Mouse (Mus musculus) cerebellum, postnatal 4 days (tissue): ENCODE measurements at regions not wholly inside any gene's neighbourhood (a gene's known extent, or its start where the extent isn't known, plus 50 kb on each side); places are given as distances from the start of the nearest gene placed in this dataset.

ENCODE experiments used
- DNase-seq, 2 experiments: peaks; one replicate each; pipeline ENCODE4 v3.0.0; 2022; ENCODE audit warnings: low spot score in 2 of 2, mixed read lengths in 1 of 2

DNA sequence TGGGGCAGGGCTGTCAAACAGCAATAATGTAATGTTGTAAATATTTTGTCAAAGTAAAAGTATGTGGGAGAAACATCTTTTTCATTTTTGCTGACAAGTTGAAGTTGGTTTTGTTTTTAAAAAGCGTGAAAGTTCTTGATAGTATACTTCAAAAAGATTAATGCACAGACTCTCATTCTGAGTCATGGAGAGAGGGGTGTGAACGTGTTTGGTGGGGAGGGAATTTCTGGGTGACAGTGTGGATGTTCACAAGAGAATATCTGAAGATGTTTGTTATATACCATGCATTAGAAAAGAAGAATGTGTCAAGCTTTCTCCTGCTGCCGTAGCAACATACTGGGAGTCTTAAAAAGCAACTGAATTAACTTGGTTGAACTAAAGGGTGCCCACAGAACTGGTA is 57.0 kb downstream of the Rps29 start:
- no peak for DNase-seq

DNA sequence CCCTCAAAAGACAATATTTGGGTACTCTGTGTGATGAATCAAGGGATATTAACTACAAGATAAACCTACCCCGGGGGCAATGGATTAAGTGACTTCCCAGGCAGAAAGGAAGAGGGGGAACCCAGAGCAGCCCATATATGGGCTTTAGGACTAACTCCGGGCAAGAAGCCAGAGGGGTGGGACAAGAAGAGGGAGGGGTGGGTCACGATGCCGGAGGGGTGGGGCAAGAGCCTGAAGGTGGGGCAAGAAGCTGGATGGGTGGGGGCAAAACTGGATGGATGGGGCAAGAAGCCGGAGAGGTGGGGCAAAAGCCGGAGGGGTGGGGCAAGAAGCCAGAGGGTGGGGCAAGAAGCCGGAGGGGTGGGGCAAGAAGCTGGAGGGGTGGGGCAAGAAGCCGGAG is 64.1 kb downstream of the Rps29 start:
- DNase-seq, result no peak

DNA sequence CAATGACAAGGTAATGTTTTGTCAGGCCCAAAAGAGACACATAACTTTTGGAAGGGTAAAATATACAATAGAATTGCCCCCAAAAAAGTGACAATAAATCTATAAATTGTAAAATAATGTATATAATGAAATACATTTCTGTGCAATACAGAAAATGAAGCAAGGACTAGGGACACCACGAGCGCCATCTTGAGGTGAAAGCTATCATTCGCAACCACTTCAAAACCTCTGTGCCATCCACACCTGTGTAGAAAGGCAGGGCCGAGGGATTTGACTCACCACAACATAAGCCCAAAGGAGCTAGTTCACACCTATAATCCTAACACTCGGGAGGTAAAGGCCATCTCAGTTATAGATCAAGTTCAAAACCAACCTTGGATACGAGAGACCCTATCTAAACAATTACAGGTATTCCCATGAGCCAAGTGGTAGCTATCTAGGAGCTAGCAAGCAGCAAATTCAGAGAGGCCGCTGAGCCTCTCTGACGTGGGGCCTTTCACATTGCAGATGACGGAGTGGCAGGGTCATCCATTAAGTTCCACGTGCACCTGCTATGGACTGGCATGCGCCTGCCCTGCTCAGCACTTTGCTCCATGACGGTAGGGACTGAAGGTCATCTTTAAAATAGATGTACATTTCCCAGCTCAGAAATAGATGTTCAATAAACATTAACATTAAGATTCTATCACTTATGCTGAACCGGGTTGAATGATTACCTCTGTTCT is 65.8 kb downstream of the Rps29 start:
- no peak for DNase-seq

DNA sequence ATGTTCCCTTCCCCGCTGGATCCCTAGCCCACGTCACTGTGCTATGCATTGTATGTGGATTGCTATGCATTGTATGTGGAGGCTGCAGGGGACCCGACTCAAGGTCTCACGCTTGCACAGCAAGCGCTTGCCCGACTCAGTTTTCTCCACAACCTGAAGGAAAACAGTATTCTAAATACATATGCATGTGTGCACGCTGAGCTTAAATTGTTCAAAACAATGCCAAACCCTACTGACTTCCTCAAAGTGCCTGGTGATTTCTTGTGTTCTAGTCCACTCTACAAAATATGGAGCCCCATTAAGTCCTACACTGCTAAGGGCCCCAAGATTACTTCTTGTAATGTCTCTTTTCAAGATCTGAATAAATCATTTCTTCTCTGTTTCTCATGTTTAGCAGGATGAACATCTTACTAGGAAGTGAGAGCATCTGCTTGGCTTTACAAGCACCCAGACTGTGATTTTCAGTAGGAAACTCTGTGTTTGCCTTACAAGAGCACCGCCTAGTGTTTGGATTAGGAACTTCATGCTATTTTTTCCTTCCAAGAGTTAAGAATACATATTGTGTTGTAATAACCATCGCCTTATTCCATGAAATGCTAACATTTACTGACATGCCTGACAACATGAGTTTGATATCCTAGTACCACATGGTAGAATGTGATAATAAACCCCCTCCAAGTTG is 70.9 kb downstream of the Rps29 start:
- peak in 1 of 2 experiments; percentile 46 for DNase-seq

DNA sequence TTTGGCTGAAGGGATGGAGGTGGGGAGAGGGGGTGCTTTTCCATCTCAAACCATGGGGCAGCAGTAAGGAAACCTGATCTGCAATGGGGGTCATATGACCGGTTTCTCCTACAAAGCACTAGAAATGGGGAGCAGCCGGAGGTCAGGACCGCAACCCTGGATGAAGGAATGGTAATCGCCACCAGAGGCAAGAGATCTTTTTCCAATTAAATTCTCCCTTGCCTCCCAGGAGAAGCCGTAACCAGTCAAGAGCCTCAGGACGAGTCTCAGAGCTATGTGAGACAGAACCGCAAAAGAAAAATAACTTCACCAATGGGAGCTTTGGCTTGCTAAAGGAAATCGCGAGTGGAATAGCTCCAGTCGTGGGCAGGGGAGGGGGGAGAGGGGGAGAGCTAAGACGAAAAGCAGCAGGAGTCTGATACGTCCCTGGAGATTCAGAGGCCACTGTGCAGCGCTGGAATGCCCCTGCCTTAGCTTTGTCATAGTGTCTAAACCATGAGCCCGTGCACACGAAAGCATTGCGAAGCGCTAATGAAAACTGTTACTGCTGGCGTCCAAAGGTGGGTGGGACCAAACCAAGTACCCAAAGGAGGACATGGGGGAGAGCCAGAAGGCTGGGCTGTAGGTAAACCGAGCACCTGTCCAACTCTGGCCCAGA is 73.3 kb downstream of the Rps29 start:
- no peak for DNase-seq

GRCm38 (mm10) chr12:69084656-69085055 is 74.3 kb downstream of the Rps29 start:
- no peak for DNase-seq

- no peak for DNase-seq
These were observed 76.9 kb downstream of the Rps29 start for GRCm38 (mm10) chr12:69082051-69082450.

GRCm38 (mm10) chr12:69039553-69039952 is 119.4 kb downstream of the Rps29 start:
- DNase-seq, result no peak

- DNase-seq, result peak in 1 of 2 experiments; percentile 1
These were observed 135.4 kb downstream of the Rps29 start for GRCm38 (mm10) chr12:69023594-69023993.

DNA sequence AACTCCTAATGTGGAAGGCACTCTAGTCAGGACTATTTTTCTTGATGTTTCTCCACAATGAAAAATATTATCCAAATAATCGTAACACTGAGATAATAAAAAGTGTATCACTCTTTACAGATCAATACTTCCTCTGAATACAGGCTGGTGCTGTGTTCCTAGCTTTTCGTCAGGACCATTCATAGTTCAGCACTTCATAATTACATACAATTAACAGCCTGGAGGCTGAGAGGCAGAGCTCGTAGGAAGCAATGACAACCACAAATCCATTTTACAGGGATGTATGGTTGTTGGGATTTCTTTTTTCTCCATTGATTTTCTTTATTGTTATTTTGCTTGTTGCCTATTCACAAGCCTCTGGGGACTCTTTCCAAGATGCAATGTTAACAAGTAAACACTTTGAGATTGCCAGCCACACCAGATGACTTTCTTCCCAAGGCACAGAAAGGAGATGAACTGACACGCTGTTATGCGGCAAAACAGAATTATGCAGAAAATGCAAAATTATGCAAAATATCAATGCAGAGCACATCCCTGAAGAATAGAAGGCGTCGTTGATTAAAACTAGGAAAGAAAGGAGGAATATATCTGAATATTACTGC is 142.2 kb downstream of the Rps29 start:
- no peak for DNase-seq

DNA sequence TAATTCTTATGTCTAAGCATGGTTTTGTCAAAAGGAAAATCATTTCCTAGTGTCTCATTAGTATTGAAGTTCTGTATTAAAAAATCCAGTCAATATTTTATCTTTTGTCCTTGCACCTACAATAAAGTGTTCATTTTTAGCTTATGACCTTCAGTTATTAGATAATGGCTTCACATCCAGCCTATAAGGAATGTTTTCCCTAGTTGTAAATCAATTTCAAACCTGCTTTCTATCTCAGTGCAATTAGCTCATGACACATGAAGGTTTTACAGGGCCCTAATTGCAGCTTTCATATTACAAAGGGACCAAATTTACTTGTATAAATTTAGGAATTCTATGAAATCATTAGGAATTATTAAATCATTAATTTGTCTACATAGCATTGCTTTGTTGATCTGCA is 153.8 kb downstream of the Rps29 start:
- DNase-seq, result no peak

DNA sequence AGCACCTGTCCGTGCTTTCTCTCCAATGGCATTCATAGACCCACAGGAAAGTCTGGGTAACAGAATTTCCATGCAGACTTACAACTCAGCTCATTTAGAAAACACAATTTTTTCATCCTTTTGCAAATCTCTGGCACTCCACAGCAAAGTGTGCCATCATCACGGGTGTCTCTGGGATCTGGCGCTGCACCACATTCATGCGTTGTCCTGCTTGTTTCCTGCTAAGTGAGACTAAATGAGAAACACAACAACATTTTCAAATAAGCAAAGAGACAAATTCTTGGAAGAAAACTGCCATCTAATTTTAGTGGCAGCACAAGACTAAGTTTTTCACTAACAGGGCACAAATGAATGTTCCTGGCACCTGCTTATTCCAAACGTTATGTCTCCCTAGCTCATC is 156.9 kb downstream of the Rps29 start:
- no peak for DNase-seq

DNA sequence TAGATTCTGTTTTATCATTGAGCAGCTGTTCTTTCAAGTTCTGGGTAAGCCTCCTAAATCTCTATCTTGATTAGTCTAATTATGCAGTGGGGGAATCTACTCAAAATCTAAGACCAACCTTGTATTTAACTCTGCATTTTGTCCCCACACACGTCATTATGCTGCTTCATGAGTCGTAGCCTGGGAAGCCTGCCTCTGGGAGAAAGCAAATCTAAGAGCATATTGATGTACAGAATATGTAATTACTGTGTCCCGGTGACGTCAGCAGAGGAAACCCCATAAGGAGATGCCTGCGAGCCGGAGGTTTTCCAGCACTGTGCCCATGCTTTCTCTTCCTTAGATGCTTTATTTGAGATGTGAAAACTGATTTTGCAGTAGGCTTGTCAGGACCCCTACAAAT is 161.7 kb downstream of the Rps29 start:
- DNase-seq, result no peak

- DNase-seq, result no peak
These were observed 162.2 kb downstream of the Rps29 start for GRCm38 (mm10) chr12:68996740-68997139.

DNA sequence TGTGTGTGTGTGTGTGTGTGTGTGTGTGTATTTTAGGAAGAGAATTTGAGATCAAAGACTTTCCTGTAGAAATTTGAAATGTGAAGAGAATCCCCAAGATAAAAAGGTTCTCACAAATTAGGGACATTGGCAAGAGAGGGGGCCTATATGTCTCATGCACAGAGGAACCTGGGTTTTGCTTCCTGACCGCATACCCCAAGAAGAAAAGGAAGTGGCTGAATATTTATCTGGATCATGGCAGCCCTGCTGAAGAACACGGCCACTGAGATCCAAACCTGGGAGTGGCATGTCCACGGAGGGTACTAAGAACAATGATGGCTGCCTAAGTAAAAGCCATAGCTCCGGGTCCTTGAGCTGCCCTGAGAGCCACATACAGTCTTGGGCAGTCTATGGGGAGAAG is 178.3 kb downstream of the Rps29 start:
- no peak for DNase-seq

DNA sequence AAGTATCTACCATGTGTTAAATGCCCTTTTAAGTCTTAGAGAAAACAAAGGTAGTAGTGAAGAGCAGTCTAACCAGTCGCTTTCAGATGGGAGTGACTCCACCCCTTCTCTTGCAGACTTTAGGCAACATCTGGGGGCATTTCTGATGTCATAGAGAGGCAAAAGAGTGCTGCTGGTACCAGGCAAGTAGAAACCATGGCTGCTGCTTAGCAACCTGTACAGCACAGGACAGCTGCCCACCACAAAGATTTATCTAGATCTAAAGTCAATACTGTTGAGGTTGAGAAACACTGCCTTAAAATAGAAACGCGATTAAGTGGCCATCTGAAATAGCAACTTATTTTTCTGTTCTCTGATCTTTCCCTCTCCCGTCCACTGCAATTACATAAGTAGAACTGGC is 178.8 kb downstream of the Rps29 start:
- no peak for DNase-seq

DNA sequence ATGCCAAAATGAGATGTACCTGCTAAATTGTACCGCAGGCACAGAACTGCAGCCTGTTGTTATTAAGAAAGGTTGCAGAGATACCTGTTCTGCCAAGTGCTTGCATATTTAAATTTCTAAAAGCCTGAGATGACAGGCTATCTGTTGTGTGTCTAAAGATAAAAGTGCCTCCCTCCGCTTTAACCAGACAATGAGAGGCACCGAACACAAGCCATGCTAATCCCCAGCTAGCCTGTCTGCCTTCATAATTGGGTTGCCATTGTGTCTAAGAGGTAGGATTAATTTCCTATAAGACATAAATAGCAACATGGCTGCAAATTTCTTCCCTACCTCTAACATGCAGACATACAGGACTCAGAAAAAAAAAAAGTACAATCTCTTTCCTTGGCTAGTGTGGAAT is 179.8 kb downstream of the Rps29 start:
- no peak for DNase-seq

- no peak for DNase-seq
These were observed 181.7 kb downstream of the Rps29 start for GRCm38 (mm10) chr12:68977276-68977675.

DNA sequence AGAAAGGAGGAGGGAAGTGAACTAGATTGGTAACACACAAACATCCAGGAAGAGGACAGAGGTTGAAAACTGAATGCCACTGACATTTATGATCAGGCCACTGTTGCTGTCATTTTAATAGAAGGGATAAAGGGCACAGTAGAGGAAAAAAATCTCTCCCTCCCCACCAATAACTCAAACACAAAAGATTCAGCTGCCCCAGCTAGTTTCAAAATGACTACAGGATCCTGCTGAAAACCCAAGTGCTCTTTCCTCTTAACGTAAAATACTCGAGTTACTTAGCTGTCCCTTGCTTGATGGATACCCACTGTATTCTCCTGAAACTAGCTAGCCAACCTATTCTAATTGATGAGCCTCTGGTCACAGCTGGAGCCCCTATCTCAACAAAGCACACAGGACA is 211.7 kb downstream of the Rps29 start:
- DNase-seq, result no peak

DNA sequence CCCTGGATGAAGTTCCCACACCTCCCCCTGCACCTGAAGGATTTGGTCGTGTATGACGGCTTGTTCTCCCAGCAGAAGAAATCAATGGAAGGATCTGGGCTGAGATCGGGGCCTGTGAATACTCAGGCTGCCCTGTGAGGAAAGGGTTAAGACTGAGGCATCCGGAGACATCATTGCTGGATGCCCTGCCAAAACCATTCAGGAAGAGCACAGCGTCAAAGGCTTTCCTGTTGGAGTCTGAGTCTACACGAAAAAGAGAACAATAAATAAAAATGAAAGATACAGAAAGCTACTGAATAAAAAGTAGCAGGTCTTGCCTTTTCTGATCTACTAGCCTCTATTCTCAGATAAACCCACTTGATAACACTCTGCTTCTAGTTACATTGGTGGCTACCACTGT is 248.4 kb downstream of the Rps29 start:
- DNase-seq, result no peak

GRCm38 (mm10) chr12:68904770-68905169 is 254.2 kb downstream of the Rps29 start:
- DNase-seq, result no peak

GRCm38 (mm10) chr12:68889141-68889540 is 269.8 kb downstream of the Rps29 start:
- no peak for DNase-seq

DNA sequence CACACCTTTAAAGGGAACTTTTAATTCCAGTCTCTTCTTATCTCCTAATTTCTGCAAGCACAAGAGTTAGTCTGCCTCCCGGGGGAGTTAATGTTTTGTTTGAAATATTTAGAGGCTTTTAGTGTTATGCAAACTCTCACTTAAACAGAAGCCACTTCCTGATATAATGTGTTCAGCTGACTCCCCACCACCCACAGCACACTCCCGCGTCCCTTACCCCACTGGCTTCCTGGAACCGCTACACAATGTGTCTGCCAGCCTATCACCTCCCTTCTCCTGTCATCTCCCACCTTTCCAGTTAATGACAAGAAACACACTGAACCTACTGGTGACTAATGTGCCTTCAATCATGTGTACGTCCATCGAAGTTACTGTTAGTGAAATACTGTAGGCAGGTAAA is 276.5 kb downstream of the Rps29 start:
- DNase-seq, result no peak
